Mouse (Mus musculus): ENCODE data around the gene Gm20388. TPM values are rescaled to one million over a fixed set of nuclear protein-coding genes. Genes with fewer than 3 reads are reported as not detected.

The Gm20388 gene
- polyA plus RNA-seq, 1 experiment = 8.0 TPM

GRCm38 (mm10) chr8:123157888-123158465 is 3247.3 kb downstream of the Gm20388 start, which contains the start of gene Sult5a1:
Sult5a1 (minus strand) TSS chr8:123158315.

GRCm38 (mm10) chr8:123185566-123186409 is 3275.1 kb downstream of the Gm20388 start, which contains the start of gene Dpep1:
Dpep1 (plus strand) TSS chr8:123186242.

GRCm38 (mm10) chr8:123212321-123213117 is 3301.9 kb downstream of the Gm20388 start, which contains the start of the genes Chmp1a and Spata33:
Chmp1a (minus strand) TSS chr8:123212763.
Spata33 (plus strand) TSS chr8:123212832.

GRCm38 (mm10) chr8:123224278-123225266 is 3313.9 kb downstream of the Gm20388 start, which contains the start of gene Cdk10:
Cdk10 (plus strand) TSS chr8:123224842.

GRCm38 (mm10) chr8:123235520-123236497 is 3325.2 kb downstream of the Gm20388 start, which contains the start of gene Spata2l:
Spata2l (minus strand) TSS chr8:123236233.

GRCm38 (mm10) chr8:123254099-123254885 is 3343.7 kb downstream of the Gm20388 start, which contains the start of the genes Zfp276 and Vps9d1:
Zfp276 (plus strand) TSS chr8:123254195.
Vps9d1 (minus strand) TSS chr8:123254348.

GRCm38 (mm10) chr8:123318467-123318911 is 3407.8 kb downstream of the Gm20388 start, which contains the start of gene Fanca:
Fanca (minus strand) TSS chr8:123318576.

GRCm38 (mm10) chr8:123332262-123333090 is 3421.8 kb downstream of the Gm20388 start, which contains the start of gene Spire2:
Spire2 (plus strand) TSS chr8:123332713.

GRCm38 (mm10) chr8:123373403-123374238 is 3463.0 kb downstream of the Gm20388 start, which contains the start of gene Tcf25:
Tcf25 (plus strand) TSS chr8:123373753.

GRCm38 (mm10) chr8:123406786-123407185 is 3496.1 kb downstream of the Gm20388 start, which contains the start of gene Mc1r:
Mc1r (plus strand) TSS chr8:123407107.

GRCm38 (mm10) chr8:123411246-123411645 is 3500.6 kb downstream of the Gm20388 start, which contains the start of gene Tubb3:
Tubb3 (plus strand) TSS chr8:123411424.

GRCm38 (mm10) chr8:123423441-123423840 is 3512.8 kb downstream of the Gm20388 start, which contains the start of gene Def8:
Def8 (plus strand) TSS chr8:123423527.

GRCm38 (mm10) chr8:123477737-123478258 is 3567.2 kb downstream of the Gm20388 start, which contains the start of gene Afg3l1:
Afg3l1 (plus strand) TSS chr8:123477903.

GRCm38 (mm10) chr8:123514781-123515539 is 3604.3 kb downstream of the Gm20388 start, which contains the start of gene Dbndd1:
Dbndd1 (minus strand) TSS chr8:123515463.

GRCm38 (mm10) chr8:123518667-123519066 is 3608.0 kb downstream of the Gm20388 start, which contains the start of gene Gas8:
Gas8 (plus strand) TSS chr8:123518834.

Measured in liver, embryonic 18 days (tissue).